Mouse (Mus musculus) monocyte, adult 2 months (primary cell): ENCODE measurements around the gene Eif2ak2.

Experiments
- DNase-seq, 2 experiments: peaks; one replicate each; pipeline ENCODE4 v3.0.0; 2022; ENCODE audit warnings: low spot score in 2 of 2, low read depth in 1 of 2

The Eif2ak2 gene

DNA sequence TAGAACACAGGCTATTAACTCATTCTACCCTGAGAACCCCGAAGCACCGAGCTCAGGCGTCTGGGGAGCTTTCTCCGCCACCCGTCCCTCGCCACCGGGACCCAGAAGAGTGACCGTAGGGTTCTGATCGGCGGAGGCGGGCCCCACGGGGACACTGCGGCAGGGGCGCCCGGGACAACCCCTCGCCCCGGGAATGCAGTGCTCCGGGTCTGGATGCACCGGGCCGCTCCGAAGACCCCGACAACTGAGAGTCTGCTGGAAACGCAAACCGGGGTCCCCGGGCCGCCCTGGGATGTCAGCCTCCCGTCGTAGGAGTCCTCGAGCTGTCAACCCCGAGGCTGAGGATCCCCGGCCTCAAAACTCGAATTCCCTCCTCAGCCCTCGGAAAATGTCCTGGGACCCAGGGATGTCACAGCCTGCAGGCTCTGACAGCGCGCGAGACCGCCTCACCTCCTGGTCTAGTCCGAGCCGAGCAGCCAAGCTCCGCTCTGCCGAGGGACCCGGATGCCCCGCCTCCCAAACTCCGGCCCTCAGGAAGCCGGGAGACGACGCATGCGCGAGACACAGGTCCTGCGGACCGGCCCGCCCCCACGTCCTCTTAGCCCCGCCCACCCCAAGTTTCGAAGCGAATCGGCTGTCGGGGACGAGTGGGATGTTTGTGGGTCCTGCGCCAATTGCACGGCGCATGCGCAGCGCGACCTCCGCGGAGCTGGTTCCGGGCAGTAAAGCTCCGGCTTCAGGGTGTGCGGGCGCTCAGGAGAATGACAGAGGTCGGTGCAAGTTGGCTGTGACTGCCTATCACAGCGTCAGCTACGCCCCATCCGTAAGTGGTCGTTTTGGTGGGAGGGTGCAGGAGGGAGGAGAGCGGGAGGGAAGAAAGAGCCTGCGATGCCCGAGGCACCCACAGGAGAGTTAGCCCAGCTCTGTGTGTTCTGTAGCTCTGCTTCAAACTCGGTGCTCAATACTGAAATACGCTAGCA, 47.2 kb downstream of the Eif2ak2 start, which contains the start of the genes Heatr5b and Gpatch11:
Gene Heatr5b (minus strand): TSS at position 509 of the 980 bp plus-strand sequence.
Gene Gpatch11 (plus strand): TSS at position 712 of the 980 bp plus-strand sequence.
- peak; percentile 89 for DNase-seq

GRCm38 (mm10) chr17:78824346-78824745, 58.0 kb downstream of the Eif2ak2 start:
- no peak for DNase-seq

- DNase-seq, result no peak
Measured at GRCm38 (mm10) chr17:78809582-78809981, 72.8 kb downstream of the Eif2ak2 start.

- DNase-seq, result no peak
Measured at GRCm38 (mm10) chr17:78809019-78809418, 73.4 kb downstream of the Eif2ak2 start.
